Mouse (Mus musculus): ENCODE data around the gene Sptssa.

GRCm38 (mm10) chr12:54655292-54656038, 908 bp downstream of the Sptssa start:
- no peak for TF ChIP-seq CTCF (IDR thresholded peaks at IDR 0.05)
- no peak for TF ChIP-seq EP300 (IDR thresholded peaks at IDR 0.05)
